Mouse (Mus musculus) embryonic facial prominence, embryonic 14.5 days (tissue): Measurements from ENCODE around the gene Gm438. TPM values are rescaled to one million over a fixed set of nuclear protein-coding genes. Genes with fewer than 3 reads are reported as not detected.

Experiments used
- polyA plus RNA-seq: library from polyadenylated mRNA; unstranded; fragments of >200 nt; fragmentation: Nextera tagmentation; extraction: Ambion mirVana; gene quantifications from 2 replicates; pipeline ENCODE4 v1.2.1, GENCODE M21; 2014

Gm438 gene
- polyA plus RNA-seq, 1 experiment from 2014 or later, result not detected

Other genes with a start within 250 kb of the Gm438 start
- gene Gm13124, start 221.4 kb downstream of the Gm438 start, polyA plus RNA-seq, result not detected in 2 replicates
- gene Aadacl4, start 172.9 kb downstream of the Gm438 start, polyA plus RNA-seq, result not detected in 2 replicates
- not detected in 2 replicates for gene Gm436, start 100.2 kb downstream of the Gm438 start, polyA plus RNA-seq
- gene Gm13178, start 65.2 kb downstream of the Gm438 start, polyA plus RNA-seq, result not detected in 2 replicates
- 66.8 and 67.4 TPM in 2 replicates for gene Dhrs3, start 106.2 kb upstream of the Gm438 start, polyA plus RNA-seq